Mouse (Mus musculus) heart, adult 9 months (tissue): ENCODE results near the gene Bud23.
"Not testable (repeated sequence)": the region's sequence is repeated elsewhere in the genome, so short reads cannot be mapped to it uniquely, and the experiment has no call there.

ENCODE experiments used
- DNase-seq, 2 experiments: peaks; one replicate each; pipeline ENCODE4 v3.0.0; 2022; ENCODE audit warnings: low spot score in 2 of 2

Gene Bud23

DNA sequence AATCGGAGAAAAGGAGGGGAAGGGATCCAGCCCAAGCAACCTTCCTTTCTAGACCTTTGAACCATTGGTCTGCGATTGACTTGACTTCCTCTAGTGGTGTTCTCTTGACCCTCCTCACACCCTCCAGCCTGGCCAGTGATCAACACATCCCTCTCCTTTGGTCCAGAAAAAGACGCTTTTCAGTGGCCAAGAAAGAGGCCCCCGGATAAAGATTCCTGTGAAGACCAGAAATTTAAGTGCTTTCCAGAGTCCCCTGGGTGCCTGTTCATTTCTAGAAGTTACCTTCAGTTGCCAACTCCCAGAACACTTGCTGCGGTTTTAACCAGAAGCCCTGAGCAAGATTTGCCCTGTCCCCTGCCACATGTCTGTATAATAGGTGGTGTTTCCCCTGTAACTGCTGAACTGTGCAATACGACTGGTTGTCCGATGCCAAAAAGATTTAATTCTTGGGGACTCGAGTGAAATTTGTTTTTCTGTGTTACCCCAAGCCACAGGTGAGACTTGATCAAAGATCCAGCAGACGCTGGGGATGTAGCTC, at the start of gene Bud23:
Gene Bud23, minus strand, starts transcription at position 51 of the 538 bp plus-strand sequence.
- not testable (repeated sequence) for DNase-seq

DNA sequence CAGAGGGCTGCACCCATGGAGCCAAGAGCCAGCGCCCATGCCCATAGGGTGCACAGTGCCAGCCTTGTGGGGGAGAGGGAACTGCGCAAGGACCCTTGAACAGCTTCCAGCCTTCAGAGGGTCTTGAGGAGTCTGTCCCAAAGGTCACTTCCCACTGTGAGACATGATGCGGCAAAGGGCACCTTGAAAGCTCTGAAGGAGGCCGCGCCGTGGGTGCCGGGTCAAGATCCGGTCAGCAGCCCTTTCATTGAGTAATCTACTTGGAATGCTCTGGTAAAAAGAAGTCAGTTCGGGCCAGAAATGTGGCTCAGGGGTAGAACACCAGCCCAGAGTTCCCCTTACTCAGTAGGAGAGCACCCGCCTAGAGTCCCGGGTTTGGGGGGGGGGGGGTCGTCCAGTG, 49.0 kb upstream of the Bud23 start:
- DNase-seq: no peak

DNA sequence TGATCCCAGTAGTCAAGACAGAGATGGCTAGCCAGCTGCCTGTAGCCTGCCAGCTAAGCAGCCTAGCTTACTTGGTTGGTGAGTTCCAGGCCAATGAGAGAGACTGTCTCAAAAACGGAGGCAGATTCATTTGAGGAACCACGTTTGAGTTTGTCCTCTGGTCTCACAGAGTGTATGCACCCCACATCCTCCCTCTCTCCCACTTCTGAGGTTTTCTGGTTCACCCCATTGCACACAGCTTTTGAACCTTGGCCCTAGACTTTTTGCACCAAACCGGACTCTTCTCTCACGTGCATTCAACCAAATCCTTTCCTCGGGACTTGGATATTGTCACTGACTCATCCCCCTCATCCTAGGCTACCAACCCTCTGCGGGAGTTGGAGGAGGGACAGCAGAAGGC, 45.2 kb upstream of the Bud23 start:
- DNase-seq: no peak

DNA sequence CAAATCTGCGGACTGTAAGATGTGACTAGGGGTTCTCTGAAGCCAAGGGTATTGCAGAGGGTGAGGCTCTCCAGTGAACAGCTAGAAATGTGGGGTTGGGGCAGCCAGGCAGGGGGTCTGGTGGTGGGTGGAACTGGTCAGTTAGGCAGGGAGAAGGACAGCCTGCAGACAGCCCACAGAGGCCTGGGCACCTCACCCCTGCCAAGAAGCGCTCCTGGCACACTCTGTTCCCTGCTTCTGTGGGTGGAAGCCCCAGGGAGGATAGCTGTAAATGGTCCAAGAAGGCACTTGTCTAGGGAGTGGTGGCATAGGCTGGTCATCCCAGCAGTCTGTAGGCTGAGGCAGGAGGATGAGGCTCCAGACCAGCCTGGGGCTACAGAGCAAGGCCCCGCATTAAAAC, 44.7 kb upstream of the Bud23 start:
- no peak for DNase-seq

DNA sequence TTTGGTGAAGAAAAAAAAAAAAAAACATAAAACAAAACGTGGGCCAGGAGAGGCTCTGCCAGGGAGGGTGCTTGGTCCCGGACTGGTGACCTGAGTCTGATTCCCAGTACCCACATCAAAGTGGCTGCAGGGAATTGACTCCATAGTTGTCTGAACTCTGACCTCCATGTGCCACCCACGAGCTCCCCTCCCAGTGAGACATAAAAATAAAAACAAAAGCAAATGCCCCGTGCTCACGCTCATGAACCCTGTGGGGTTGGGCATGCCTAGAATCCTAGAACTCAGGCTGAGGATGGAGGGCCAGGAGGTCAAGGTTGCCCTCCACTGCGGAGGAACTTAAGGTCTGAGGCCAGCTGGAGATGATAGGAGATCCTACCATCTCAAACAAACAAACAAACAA, 44.3 kb upstream of the Bud23 start:
- no peak for DNase-seq

DNA sequence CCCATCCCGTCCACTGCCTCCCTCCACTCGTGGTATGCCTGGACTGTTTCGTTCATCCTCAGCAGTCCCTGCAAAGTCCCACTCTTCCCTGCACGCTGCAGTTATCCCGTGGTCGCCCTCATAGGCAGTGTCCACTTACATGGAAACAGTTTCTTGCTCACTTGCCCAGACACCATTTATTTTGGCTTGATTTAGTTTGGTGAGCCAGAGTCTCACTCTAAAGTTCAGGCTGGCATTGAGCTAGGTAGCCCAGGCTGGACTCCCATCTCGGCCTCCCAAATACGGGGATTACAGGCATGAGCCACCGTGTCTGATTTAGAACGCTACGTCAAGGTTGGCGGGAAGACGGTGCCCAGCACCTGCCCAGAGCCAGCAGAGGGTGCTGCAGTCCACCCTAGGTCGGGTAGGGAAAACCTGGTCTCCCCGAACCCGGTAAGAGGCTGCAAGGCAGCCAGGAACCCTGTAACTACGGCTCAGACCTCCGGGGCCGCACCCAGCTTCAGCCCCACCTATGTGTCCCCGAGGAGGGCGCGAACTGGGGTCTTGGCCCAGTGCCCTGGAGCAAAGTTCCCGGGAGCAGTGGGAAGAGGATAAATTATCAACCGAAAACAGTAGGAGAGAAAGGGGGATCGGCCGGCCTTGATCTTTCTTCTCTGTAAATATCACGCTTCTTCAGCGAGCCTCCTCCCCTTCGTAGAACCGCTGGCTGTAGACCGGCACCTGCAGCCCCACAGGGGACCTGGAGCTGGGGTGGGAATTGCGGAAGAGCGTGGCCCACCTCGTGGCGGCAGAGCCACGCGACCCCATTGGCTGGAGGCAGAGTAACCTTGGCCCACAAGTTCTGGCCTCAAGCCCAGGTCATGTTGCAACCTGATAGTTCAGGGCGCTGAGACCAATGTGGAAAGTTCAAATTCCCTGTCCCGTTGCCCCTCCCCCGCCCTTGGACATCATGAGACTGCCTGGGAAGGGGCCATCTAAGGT, 43.1 kb upstream of the Bud23 start:
- peak; percentile 64 to 85 for DNase-seq

DNA sequence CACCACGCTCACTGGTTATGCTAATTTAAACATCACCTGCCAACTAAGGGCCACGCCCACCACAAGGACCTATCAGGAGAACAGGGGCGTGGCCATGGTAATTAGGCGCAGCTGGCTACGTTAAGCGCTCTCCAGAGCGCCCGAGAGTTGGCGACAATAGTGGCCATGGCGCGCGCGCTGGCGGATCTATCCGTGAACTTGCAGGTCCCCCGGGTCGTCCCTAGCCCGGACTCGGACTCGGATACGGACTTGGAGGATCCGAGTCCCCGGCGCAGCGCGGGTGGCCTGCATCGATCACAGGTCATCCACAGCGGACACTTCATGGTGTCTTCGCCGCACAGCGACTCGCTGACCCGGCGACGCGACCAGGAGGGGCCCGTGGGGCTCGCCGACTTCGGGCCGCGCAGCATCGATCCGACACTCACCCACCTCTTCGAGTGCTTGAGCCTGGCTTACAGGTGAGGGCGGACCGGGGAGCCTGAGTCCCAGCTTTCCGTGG, 42.0 kb upstream of the Bud23 start:
- peak; percentile 75 to 87 for DNase-seq

DNA sequence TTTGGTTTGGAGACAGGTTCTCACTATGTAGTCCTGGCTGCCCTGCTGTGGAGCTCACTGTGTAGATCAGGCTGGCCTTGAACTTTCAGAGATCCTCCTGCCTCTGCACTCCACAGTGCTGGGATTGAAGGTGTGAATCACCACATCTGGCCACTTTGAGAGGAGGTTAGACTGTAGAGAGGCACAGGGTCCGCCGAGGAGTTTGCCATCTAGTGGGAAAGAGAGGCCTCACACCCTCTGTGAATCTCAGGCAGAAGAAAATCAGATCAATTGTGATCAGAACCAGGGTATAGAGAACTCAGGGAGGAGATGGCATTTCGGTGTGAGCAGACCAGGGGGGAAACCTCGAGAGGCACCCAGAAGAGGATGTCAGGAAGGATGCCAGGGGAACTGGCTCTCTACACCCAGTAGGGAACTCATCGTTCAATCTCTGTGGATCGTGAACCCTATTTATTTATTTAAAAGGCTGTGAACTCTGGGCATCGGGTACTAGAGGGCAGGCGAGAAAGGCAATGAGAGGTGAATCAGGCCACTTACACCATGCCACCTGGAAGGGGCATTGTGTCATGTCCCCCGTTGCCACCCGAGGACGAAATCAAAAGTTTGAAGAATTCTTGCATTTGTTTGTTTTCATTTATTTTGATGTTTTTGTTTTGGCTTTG, 39.4 kb upstream of the Bud23 start:
- no peak for DNase-seq

DNA sequence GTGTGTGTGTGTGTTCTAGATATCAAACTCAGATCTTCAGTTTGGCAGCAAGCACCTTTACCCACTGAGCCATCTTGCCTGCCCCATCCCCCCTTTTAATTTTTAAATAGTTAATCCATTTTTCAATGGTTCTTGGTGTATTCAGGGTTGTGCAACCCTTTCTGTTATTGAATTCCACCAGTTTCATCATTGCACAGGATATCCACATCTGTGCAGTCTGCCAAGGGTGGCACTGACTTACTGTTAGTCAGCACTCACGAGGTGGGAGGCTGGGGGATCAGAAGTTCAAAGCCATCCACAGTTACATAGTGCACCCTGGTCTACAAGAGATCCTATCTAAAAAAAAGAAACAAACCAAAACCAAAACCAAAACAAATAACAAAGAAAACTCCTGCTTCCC, 36.2 kb upstream of the Bud23 start:
- DNase-seq: no peak

DNA sequence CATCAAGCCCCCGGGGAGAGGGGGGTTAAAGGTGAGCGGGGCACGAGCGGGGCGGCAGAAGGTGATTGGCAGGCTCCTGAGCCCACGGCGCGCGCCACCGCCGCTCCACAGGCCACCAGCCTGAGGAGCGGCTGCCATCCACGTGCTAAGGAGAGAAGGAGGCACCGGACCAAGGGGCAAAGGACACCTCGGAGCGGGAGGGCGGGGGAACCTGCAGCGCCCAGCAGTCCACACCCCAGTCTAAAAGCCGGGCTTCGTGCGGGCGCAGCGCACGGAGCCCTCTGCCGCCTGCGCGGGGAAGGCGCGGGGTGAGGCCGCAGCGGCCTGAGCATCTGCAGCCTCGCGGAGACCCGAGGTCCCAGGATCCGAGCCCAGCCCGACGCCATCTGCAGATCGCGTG, 24.9 kb upstream of the Bud23 start, which contains the start of gene Mlxipl:
Gene Mlxipl, plus strand, starts transcription at position 238 of the 400 bp plus-strand sequence.
- DNase-seq: no peak

DNA sequence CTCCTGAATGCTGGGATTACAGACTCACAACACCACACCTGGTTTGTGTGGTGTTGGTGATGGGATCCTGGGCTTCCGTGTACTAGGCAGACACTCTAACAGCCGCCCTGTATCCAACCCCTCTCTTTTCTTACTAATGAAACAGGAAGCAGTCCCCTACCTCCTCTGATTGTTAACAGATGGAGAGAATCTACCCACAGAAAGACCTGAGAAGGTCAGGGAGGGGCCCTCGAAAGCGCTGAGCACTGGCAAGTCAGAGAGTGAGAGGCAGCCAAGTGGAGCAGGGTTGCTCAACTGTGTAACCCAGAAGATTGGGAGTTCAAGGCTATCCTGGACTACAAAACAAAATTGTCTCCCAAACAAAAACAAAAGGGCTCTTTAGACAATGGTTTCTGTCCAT, 22.1 kb upstream of the Bud23 start:
- DNase-seq: no peak

DNA sequence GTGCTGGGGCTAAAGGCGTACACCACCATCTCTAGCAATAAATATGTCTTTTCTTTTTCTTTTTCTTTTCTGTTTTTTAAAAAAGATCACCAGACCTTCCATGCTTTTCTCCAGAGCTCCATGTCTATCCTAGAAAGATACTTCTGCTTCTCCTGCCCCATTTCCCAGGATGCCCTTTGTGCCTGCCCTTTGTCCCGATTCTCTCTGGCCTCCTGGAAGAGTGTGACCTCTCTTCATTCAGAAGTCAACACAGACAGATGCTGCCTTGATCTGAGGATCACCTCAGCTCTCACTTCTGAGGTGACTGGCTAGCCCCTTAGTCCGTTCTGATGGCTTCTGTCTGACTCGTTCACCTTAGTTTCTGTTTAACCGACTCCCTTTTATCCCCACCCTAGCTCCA, 15.8 kb upstream of the Bud23 start:
- no peak for DNase-seq

DNA sequence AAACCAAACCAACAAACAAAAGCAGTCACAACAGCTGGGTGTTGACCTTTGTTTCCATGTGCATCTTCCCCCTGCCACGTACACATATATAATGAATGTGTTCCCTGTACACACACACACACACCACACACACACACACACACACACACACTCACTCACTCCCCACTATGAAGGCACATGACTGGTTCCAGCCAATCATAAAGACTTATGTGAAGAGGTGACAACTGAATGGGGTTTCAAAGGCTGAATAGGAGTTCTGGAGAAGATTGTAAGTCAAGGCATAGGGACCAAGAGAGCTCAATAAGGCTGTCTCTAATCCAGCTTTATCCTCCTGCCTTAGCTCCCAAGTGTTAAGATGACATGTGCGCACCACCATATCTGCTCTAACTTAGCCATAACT, 14.8 kb upstream of the Bud23 start:
- DNase-seq: no peak

DNA sequence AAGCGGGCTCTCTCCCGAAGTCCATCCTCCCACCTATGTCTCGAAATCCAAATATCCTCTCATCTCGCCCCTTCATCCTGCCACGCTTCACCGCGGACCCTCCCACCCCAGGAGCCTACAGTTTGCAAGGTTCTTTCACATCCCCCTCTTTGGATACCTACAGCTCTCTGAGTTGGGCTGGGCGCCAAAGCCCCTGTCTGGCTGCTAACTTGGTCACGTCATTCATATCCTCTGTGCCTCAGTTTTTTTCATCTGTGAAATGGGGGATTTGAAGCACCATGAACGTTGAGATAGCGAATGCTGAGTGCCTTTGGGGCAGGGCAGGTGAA, 13.7 kb upstream of the Bud23 start:
- DNase-seq: no peak

DNA sequence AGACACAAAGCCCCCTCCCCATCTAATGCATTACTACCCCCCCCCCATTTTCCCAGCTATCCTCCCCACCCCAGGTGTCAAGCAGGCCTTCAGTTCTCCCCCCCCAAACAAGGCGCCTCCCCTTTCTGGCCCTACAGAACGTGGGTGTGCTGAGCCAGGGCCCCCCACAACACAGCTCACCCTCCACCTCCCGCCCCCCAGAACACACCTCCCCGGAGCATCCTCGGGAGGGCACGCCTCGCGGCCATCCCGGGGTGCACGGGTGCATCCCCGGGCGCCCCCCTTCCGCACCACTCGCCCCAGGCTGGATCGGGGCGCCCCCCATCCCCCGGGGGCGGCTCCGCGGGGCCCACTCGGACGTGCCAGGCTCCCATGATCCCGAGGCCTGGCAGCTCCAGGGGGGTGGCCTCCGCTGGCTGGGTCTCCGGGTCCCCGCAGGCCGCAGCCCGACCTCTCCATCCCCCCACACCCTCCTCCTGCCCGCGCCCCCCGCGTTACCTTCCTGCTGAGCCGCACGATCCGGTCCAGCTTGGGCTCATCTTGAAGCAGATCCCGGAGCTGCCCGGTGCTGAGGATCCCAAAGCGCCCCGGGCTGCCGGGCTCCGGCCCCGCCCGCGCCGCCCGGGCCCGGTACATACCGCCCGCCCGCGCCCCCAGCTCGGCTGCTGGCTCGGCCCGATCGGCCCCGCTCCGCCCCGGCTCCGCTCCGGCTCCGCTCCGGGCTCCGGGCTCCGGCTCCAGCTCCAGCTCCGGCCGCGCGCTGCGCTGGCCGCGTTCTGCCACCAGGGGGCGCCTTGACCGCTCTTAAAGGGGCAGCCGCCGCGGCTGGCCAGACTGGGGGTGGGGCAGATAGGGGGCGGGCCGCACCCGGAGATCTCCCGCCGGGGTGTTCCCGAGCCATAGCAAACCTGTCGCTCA, 13.1 kb upstream of the Bud23 start, which contains the start of gene Vps37d:
Gene Vps37d, minus strand, starts transcription at position 703 of the 918 bp plus-strand sequence.
- peak; percentile 83 to 89 for DNase-seq

DNA sequence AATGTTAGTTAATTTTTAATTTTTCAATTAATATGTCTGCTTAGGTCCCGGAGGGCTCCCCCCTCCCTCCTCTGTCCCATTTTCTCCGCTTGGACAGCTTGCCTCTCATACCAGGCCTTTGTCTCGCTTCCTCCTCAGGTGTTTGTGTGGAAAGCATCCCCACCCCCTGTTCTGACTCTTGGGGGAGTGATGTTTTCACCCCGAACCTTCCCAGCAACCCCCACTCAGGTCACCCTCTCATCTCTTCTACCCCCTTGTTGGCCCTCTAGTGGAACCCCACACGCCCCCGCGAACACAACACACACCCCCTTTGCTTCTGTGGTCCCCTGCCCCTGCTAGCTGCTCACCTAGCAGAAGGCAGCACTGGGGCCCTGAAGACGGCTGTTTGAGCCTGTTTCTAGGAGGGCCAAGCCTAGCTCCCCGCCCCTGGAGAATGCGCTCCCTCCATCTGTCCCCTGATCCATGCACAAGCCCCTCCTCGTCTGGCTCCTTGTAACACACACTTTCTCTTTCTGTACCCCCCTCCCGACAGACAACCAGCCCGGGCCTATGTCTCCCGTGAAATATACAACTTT, 12.3 kb upstream of the Bud23 start:
- DNase-seq: peak in 1 of 2 experiments; percentile 17

DNA sequence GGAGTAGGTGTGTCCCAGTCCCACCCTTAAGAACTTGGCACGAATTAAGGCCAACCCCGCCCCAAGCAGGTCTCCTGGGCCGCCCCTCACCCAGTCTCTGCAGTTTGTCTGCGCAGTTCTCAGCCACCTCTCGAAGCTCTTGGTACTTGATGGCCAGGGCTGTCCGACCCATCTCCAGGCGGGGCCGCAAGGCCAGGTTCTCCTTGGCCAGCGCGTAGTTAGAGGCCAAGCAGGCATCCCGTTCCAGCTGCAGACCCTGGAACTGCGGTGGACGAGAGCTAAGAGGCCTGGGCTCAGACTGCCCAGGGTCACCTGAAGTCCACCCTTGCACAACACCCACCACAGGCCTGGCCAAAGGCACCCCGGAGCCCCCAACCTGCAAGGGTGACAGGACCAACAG, 11.6 kb upstream of the Bud23 start:
- no peak for DNase-seq

DNA sequence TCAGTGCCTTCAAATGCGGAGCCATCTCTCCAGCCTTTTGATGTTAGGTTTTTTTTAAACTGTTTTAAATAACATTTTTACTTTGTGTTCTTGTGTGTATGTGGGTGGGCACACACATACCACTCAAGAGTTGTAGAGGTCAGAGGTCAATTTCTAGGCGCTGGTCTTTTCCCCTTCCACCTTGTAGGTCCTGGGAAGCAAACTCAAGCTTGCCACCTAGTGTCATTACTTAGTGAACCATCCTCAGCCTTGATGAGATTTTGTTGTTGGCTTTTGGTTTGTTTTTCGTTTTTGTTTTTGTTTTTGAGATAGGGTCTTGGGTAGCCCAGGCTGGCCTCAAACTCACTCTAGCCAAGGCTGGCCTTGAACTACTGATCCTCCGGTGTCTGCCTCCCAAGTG, 10.9 kb upstream of the Bud23 start:
- DNase-seq: no peak

DNA sequence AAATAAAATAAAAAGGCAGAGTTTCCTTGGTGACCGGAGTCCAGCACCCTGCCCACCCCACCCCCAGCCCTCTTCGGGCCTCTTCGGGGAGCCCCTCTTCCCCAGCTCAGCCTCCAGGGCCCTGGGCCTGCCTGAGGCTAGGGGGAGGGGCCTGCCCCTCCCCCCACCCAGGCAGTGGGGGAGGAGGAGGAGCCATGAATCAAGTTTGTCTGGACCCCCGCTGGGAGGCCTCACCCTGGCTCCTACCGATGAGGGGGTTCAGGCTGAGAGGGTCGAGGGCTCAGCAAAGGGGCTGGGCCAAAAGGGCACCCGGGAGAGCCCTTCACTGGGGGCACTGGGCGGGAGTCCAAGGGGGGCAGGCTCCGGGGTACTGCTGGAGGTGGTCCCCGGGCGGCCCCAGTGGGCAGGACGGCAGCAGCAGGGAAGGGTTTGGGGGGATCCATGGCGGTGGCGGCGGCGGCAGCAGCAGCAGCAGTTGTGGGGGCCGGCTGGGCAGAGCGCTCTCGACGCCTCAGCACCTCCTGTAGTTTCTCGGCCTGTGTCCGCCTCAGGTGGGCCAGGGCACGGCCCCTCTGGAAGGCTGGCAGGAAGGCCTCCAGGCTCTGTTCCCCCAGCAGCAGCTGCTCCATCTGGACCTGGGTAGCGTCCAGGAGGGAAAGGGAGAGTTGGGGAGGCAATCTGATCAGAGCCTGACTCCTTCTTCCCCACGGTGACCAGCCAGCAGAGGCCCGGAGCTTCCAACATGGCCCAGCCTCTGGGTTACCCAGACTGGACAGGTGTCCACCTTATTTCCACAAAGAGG, 8.8 kb upstream of the Bud23 start:
- no peak for DNase-seq

DNA sequence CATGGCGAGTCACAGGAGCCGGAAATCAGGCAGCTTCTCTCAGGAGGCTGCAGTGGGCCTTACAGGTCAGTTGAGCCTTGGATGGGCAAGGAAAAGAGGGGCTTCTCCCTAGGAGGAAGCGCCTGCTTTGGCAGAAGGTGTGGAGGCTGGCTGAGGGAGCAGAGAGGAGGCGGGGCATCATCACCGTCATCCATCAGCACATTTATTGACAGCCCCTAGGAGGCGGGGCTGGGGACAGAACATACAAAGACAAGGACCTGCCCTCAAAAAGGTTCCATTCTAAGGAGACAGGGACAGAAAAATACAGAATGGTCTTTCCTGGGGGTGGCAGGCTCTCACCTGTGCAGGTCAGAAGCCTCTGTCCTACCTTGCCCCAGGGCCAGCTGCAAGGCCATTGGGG, 8.0 kb upstream of the Bud23 start:
- DNase-seq: no peak
